Mouse (Mus musculus) neural tube, embryonic 15.5 days (tissue): ENCODE results near the gene Pygo2. TPM values are rescaled to one million over a fixed set of nuclear protein-coding genes. Genes with fewer than 3 reads are reported as not detected.

Experiments used
- ATAC-seq: fragments of 200-750 bp; cut with Nextera tagmentation; 2 replicates; pipeline ENCODE4 v1.8.0; 2017; ENCODE audit warnings: mild to moderate bottlenecking, moderate TSS enrichment, moderate library complexity; ENCODE audit not compliant: low FRiP score
- H3K27ac ChIP-seq: fragments of 300-500 bp; sonication (generic); replicated peaks from 2 replicates; pipeline ENCODE4 v1.5.1; 2015; ENCODE audit warnings: mild to moderate bottlenecking, inconsistent platforms
- H3K27me3 ChIP-seq: fragments of 300-500 bp; sonication (generic); replicated peaks from 2 replicates; pipeline ENCODE4 v1.6.1; 2015; ENCODE audit warnings: inconsistent platforms
- H3K36me3 ChIP-seq: fragments of 300-500 bp; sonication (generic); 2 replicates; pipeline ENCODE4 v1.6.1; 2015; ENCODE audit warnings: inconsistent platforms
- H3K4me1 ChIP-seq: fragments of 300-500 bp; sonication (generic); 2 replicates; pipeline ENCODE4 v1.6.1; 2015; ENCODE audit warnings: inconsistent platforms
- H3K4me2 ChIP-seq: fragments of 300-500 bp; sonication (generic); 2 replicates; pipeline ENCODE4 v1.6.1; 2015; ENCODE audit warnings: inconsistent platforms, mild to moderate bottlenecking, moderate library complexity
- H3K4me3 ChIP-seq: fragments of 300-500 bp; sonication (generic); replicated peaks from 2 replicates; pipeline ENCODE4 v1.5.1; 2015; ENCODE audit warnings: mild to moderate bottlenecking, inconsistent platforms
- H3K9ac ChIP-seq: fragments of 300-500 bp; sonication (generic); replicated peaks from 2 replicates; pipeline ENCODE4 v1.6.1; 2015; ENCODE audit warnings: mild to moderate bottlenecking, inconsistent platforms
- H3K9me3 ChIP-seq: fragments of 300-500 bp; sonication (generic); replicated peaks from 2 replicates; pipeline ENCODE4 v1.6.1; 2016; ENCODE audit warnings: inconsistent platforms
- WGBS: fragments of 180-500 bp; shearing (Covaris S2); methylation state at CpG from one replicate; pipeline ENCODE4 v1.1.7; 2015; ENCODE audit warnings: mixed read lengths; 5-methylcytosine and 5-hydroxymethylcytosine counted together
- polyA plus RNA-seq: library from polyadenylated mRNA; unstranded; fragments of >200 nt; fragmentation: Nextera tagmentation; extraction: Ambion mirVana; gene quantifications from 2 replicates; pipeline ENCODE4 v1.2.1, GENCODE M21; 2015

The Pygo2 gene
- polyA plus RNA-seq, 1 experiment from 2014 or later = 38.8 TPM

- Histone ChIP-seq H3K4me2 (no peak overlapping the region), H3K4me1 (0 out of 2 replicates have a peak, but pooled peaks cover 9% of the 10 kb centered on the region), H3K36me3 (no peaks in the 10 kb centered on the region), H3K9me3 (no peaks in the 10 kb centered on the region), H3K27ac (no peak overlapping the region), H3K9ac (no peak overlapping the region), H3K4me3 (no peak overlapping the region), H3K27me3 (no peaks in the 10 kb centered on the region)
- WGBS = 41% methylated on average over 7 of the region's 7 CpGs
- peak; percentile 79 for ATAC-seq
These were observed 19.5 kb downstream of the Pygo2 start for GRCm38 (mm10) chr3:89449541-89449940.

GRCm38 (mm10) chr3:89451916-89452315 lies 21.9 kb downstream of the Pygo2 start:
- Histone ChIP-seq H3K27me3 (no peaks in the 10 kb centered on the region), H3K4me1 (0 out of 2 replicates have a peak, but pooled peaks cover 9% of the 10 kb centered on the region), H3K9me3 (no peaks in the 10 kb centered on the region), H3K4me2 (no peak overlapping the region), H3K36me3 (no peaks in the 10 kb centered on the region), H3K9ac (no peak overlapping the region), H3K27ac (no peak overlapping the region), H3K4me3 (no peak overlapping the region)
- 94% methylated on average over 1 of the region's 1 CpGs for WGBS
- ATAC-seq = no peak

- Histone ChIP-seq H3K4me1 (peaks cover 9% of the 10 kb centered on the region; the same call in 1 of the 2 replicates), H3K4me3 (no peak within 1 kb of the TSS), H3K4me2 (no peak within 1 kb of the TSS), H3K9me3 (no peaks in the 10 kb centered on the region), H3K27me3 (no peaks in the 10 kb centered on the region), H3K9ac (no peak within 1 kb of the TSS), H3K36me3 (no peaks in the 10 kb centered on the region), H3K27ac (no peak within 1 kb of the TSS)
- ATAC-seq = no peak
- whole genome bisulfite sequencing = 75% methylated on average over 10 of the region's 10 CpGs
These were observed 24.6 kb downstream of the Pygo2 start, which contains the start of gene Pmvk for GRCm38 (mm10) chr3:89454401-89455177. Gene Pmvk (plus strand): TSS chr3:89454541.

- no peaks in the 10 kb centered on the region for H3K36me3 ChIP-seq
- no peak for ATAC-seq
- no peak overlapping the region for H3K4me3 ChIP-seq
- no peak overlapping the region for H3K9ac ChIP-seq
- H3K4me1 ChIP-seq = peaks cover 19% of the 10 kb centered on the region
- H3K27me3 ChIP-seq = no peaks in the 10 kb centered on the region
- H3K4me2 ChIP-seq = no peak overlapping the region
- H3K27ac ChIP-seq = no peak overlapping the region
- H3K9me3 ChIP-seq = no peaks in the 10 kb centered on the region
- 56% methylated on average over 1 of the region's 1 CpGs for WGBS
These were observed 25.8 kb downstream of the Pygo2 start for GRCm38 (mm10) chr3:89455786-89456285.

GRCm38 (mm10) chr3:89456726-89457665 lies 27.0 kb downstream of the Pygo2 start:
- H3K27ac ChIP-seq = no peak overlapping the region
- no peaks in the 10 kb centered on the region for H3K9me3 ChIP-seq
- 37% methylated on average over 10 of the region's 10 CpGs for WGBS
- H3K4me3 ChIP-seq = no peak overlapping the region
- no peaks in the 10 kb centered on the region for H3K27me3 ChIP-seq
- H3K4me1 ChIP-seq = peaks cover 19% of the 10 kb centered on the region
- H3K36me3 ChIP-seq = 0 out of 2 replicates have a peak, but pooled peaks cover 5% of the 10 kb centered on the region
- no peak overlapping the region for H3K9ac ChIP-seq
- ATAC-seq = no peak
- no peak overlapping the region for H3K4me2 ChIP-seq

GRCm38 (mm10) chr3:89458372-89458964 lies 28.5 kb downstream of the Pygo2 start:
- H3K36me3 ChIP-seq = 0 out of 2 replicates have a peak, but pooled peaks cover 5% of the 10 kb centered on the region
- H3K9me3 ChIP-seq = no peaks in the 10 kb centered on the region
- peak overlapping the region; percentile 67 for H3K4me2 ChIP-seq
- peak; percentile 48; the same call in 1 of the 2 replicates for ATAC-seq
- peaks cover 19% of the 10 kb centered on the region for H3K4me1 ChIP-seq
- H3K4me3 ChIP-seq = peak overlapping the region; percentile 76
- H3K27ac ChIP-seq = peak overlapping the region; percentile 95
- no peaks in the 10 kb centered on the region for H3K27me3 ChIP-seq
- WGBS = 46% methylated on average over 13 of the region's 13 CpGs
- peak overlapping the region; percentile 90; the same call in 1 of the 2 replicates for H3K9ac ChIP-seq

GRCm38 (mm10) chr3:89458965-89459807 lies 29.2 kb downstream of the Pygo2 start:
- Histone ChIP-seq H3K36me3 (0 out of 2 replicates have a peak, but pooled peaks cover 7% of the 10 kb centered on the region), H3K9ac (peak overlapping the region; percentile 90), H3K4me3 (peak overlapping the region; percentile 76), H3K9me3 (no peaks in the 10 kb centered on the region), H3K4me1 (peaks cover 19% of the 10 kb centered on the region), H3K27ac (peak overlapping the region; percentile 95), H3K27me3 (no peaks in the 10 kb centered on the region), H3K4me2 (peak overlapping the region; percentile 67)
- 1% methylated on average over 34 of the region's 36 CpGs for WGBS
- peak; percentile 92 for ATAC-seq

- 66% methylated on average over 4 of the region's 4 CpGs for WGBS
- ATAC-seq = no peak
These were observed 38.3 kb downstream of the Pygo2 start for GRCm38 (mm10) chr3:89468268-89468667.

GRCm38 (mm10) chr3:89472280-89472679 lies 42.3 kb downstream of the Pygo2 start:
- no peaks in the 10 kb centered on the region for H3K27me3 ChIP-seq
- 80% methylated on average over 7 of the region's 7 CpGs for WGBS
- H3K36me3 ChIP-seq = peaks cover 24% of the 10 kb centered on the region
- no peaks in the 10 kb centered on the region for H3K4me1 ChIP-seq
- no peak for ATAC-seq
- H3K9me3 ChIP-seq = no peaks in the 10 kb centered on the region
- H3K27ac ChIP-seq = no peak overlapping the region
- H3K4me3 ChIP-seq = no peak overlapping the region
- no peak overlapping the region for H3K4me2 ChIP-seq
- no peak overlapping the region for H3K9ac ChIP-seq

More at GRCm38 (mm10) chr3:89468268-89468667, 38.3 kb downstream of the Pygo2 start:
- Histone ChIP-seq H3K27ac (no peak overlapping the region), H3K4me3 (no peak overlapping the region), H3K4me1 (no peaks in the 10 kb centered on the region), H3K27me3 (no peaks in the 10 kb centered on the region), H3K9me3 (no peaks in the 10 kb centered on the region), H3K9ac (no peak overlapping the region), H3K4me2 (no peak overlapping the region), H3K36me3 (peaks cover 37% of the 10 kb centered on the region)

- Histone ChIP-seq H3K9ac (no peak overlapping the region), H3K4me2 (no peak overlapping the region), H3K4me1 (no peaks in the 10 kb centered on the region), H3K27ac (no peak overlapping the region), H3K9me3 (no peaks in the 10 kb centered on the region), H3K4me3 (no peak overlapping the region), H3K36me3 (peaks cover 9% of the 10 kb centered on the region), H3K27me3 (no peaks in the 10 kb centered on the region)
- ATAC-seq = no peak
- WGBS = 80% methylated on average over 6 of the region's 6 CpGs
These were observed 43.8 kb downstream of the Pygo2 start for GRCm38 (mm10) chr3:89473838-89474237.
